In genomic region chr19:53676718-53677634, GRCm38 (mm10) we compare ENCODE assay signal across 8 mouse cellular contexts. TPM values are rescaled to one million over a fixed set of nuclear protein-coding genes. Genes with fewer than 3 reads are reported as not detected.
DNase-seq lines count a peak whose midpoint lies in the region; ATAC-seq and TF ChIP-seq lines count a peak whose summit lies in the region.

Rbm20 (plus strand) TSS chr19:53677306.

- H3K9ac ChIP-seq in intestine, embryonic 15.5 days, result peak within 1 kb of the TSS; percentile 44
- H3K9ac ChIP-seq in liver, embryonic 12.5 days, result no peak within 1 kb of the TSS
- peak within 1 kb of the TSS; percentile 30 for H3K9ac ChIP-seq in neural tube, embryonic 11.5 days (ENCODE audit: low read length)

- H3K9me3 ChIP-seq in intestine, embryonic 15.5 days, result no peaks in the 10 kb centered on the region
- H3K9me3 ChIP-seq in liver, embryonic 12.5 days (replicated peaks), result no peaks in the 10 kb centered on the region
- no peaks in the 10 kb centered on the region for H3K9me3 ChIP-seq in neural tube, embryonic 11.5 days (ENCODE audit: control insufficient read depth, low read length)

- H3K4me3 ChIP-seq in testis, adult 2 months (ENCODE audit: control insufficient read depth, low read depth, low read length), result peak within 1 kb of the TSS; percentile 57
- peak within 1 kb of the TSS; percentile 62 for H3K4me3 ChIP-seq in intestine, embryonic 15.5 days (replicated peaks)
- H3K4me3 ChIP-seq in liver, embryonic 12.5 days, result peak within 1 kb of the TSS; percentile 51
- peak within 1 kb of the TSS; percentile 59 for H3K4me3 ChIP-seq in neural tube, embryonic 11.5 days (ENCODE audit: low read depth, low read length)

- H3K36me3 ChIP-seq in testis, adult 2 months (ENCODE audit: control insufficient read depth, insufficient read depth, low read length), result no peaks in the 10 kb centered on the region
- H3K36me3 ChIP-seq in intestine, embryonic 15.5 days, result no peaks in the 10 kb centered on the region
- H3K36me3 ChIP-seq in liver, embryonic 12.5 days, result no peaks in the 10 kb centered on the region
- H3K36me3 ChIP-seq in neural tube, embryonic 11.5 days (ENCODE audit: control insufficient read depth, insufficient read depth, low read length), result no peaks in the 10 kb centered on the region

- H3K27ac ChIP-seq in testis, adult 2 months (ENCODE audit: control insufficient read depth, insufficient read depth, low read depth, low read length), result no peak within 1 kb of the TSS
- no peak within 1 kb of the TSS for H3K27ac ChIP-seq in intestine, embryonic 15.5 days
- H3K27ac ChIP-seq in liver, embryonic 12.5 days, result no peak within 1 kb of the TSS
- H3K27ac ChIP-seq in neural tube, embryonic 11.5 days (ENCODE audit: low read depth, low read length), result no peak within 1 kb of the TSS

- peak within 1 kb of the TSS; percentile 100 for H3K4me2 ChIP-seq in intestine, embryonic 15.5 days (replicated peaks)
- peak within 1 kb of the TSS; percentile 80 for H3K4me2 ChIP-seq in liver, embryonic 12.5 days
- peak within 1 kb of the TSS; percentile 100 for H3K4me2 ChIP-seq in neural tube, embryonic 11.5 days (ENCODE audit: low read depth)

- H3K4me1 ChIP-seq in testis, adult 2 months (ENCODE audit: control insufficient read depth, insufficient read depth, low read length), result peaks cover 16% of the 10 kb centered on the region
- peaks cover 14% of the 10 kb centered on the region for H3K4me1 ChIP-seq in intestine, embryonic 15.5 days (replicated peaks)
- peaks cover 11% of the 10 kb centered on the region; the same call in 1 of the 2 replicates for H3K4me1 ChIP-seq in liver, embryonic 12.5 days
- H3K4me1 ChIP-seq in neural tube, embryonic 11.5 days (ENCODE audit: control insufficient read depth, insufficient read depth, low read length), result peaks cover 6% of the 10 kb centered on the region; the same call in 1 of the 2 replicates

- H3K27me3 ChIP-seq in testis, adult 2 months (ENCODE audit: control insufficient read depth, insufficient read depth, low read length), result no peaks in the 10 kb centered on the region; the same call in 1 of the 2 replicates
- peaks cover 47% of the 10 kb centered on the region for H3K27me3 ChIP-seq in intestine, embryonic 15.5 days (replicated peaks)
- H3K27me3 ChIP-seq in liver, embryonic 12.5 days (replicated peaks), result peaks cover 84% of the 10 kb centered on the region
- H3K27me3 ChIP-seq in neural tube, embryonic 11.5 days (ENCODE audit: control insufficient read depth, insufficient read depth, low read length), result peaks cover 32% of the 10 kb centered on the region

- TF ChIP-seq POLR2A in testis, adult 2 months (IDR thresholded peaks at IDR 0.05; ENCODE audit: control insufficient read depth, low read depth, low read length), result no peak

- ATAC-seq in intestine, embryonic 15.5 days, result peak; percentile 70
- ATAC-seq in liver, embryonic 12.5 days, result no peak
- ATAC-seq in neural tube, embryonic 11.5 days (ENCODE audit: insufficient read depth, low FRiP score, low TSS enrichment), result peak; percentile 69
- no peak for ATAC-seq in activated CD4-positive, CD25-positive, alpha-beta regulatory T cell, adult 4 months

- no peak for TF ChIP-seq CTCF in testis, adult 2 months (IDR thresholded peaks at IDR 0.05; ENCODE audit: control insufficient read depth, insufficient read depth, insufficient replicate concordance, low read depth, low read length)

- no peak for DNase-seq in testis, postnatal 14 days (ENCODE audit: low spot score)
- DNase-seq in embryo, embryonic 10.5 days (ENCODE audit: low spot score), result peak; percentile 63
- peak; percentile 98 for DNase-seq in heart, adult 11 months
- DNase-seq in neural tube, embryonic 11.5 days (ENCODE audit: low spot score), result peak; percentile 66

- under 1% methylated on average over 82 of the region's 82 CpGs for WGBS in intestine, embryonic 15.5 days
- 2% methylated on average over 79 of the region's 82 CpGs for WGBS in liver, embryonic 12.5 days (ENCODE audit: insufficient replicate concordance)
- WGBS in neural tube, embryonic 11.5 days, result under 1% methylated on average over 68 of the region's 82 CpGs

RNA-seq across cellular contexts. Expression of gene Rbm20, which starts in this region (rescaled TPM):
- polyA plus RNA-seq in testis, adult 2 months (2012; rRNA removed), result 0.71 and 0.78 TPM in 2 replicates
- 0.77 and 0.80 TPM in 2 replicates for polyA plus RNA-seq in intestine, embryonic 15.5 days (2015; fragmentation: Nextera tagmentation; extraction: Ambion mirVana)
- 0.18 and 0.53 TPM in 2 replicates for polyA plus RNA-seq in liver, embryonic 12.5 days (2016; fragmentation: Nextera tagmentation; extraction: Ambion mirVana)
- polyA plus RNA-seq in neural tube, embryonic 11.5 days (2014; fragmentation: Nextera tagmentation; extraction: Ambion mirVana), result 1.4 and 2.3 TPM in 2 replicates
- polyA plus RNA-seq in activated CD4-positive, CD25-positive, alpha-beta regulatory T cell, adult 4 months (2017; shearing (Covaris generic)), result under 1 TPM; 0.24 to 0.41 TPM

Comparison
In these comparisons a context has a peak if more than half of its experiments do, and no peak if none do; other contexts are left out.
1. Peak in ATAC-seq, H3K4me3 ChIP-seq, H3K9ac ChIP-seq and H3K4me2 ChIP-seq in intestine, embryonic 15.5 days; RNA of the gene not detected or under 1 TPM.